Mouse (Mus musculus) megakaryocyte, embryonic 14.5 days (primary cell): ENCODE results near the gene Itgae. TPM values are rescaled to one million over a fixed set of nuclear protein-coding genes. Genes with fewer than 3 reads are reported as not detected.

Experiments used
- H3K27me3 ChIP-seq: replicated peaks from 2 replicates; pipeline ENCODE3; 2012; ENCODE audit warnings: inconsistent platforms
- H3K36me3 ChIP-seq: replicated peaks from 2 replicates; pipeline ENCODE3; 2012; ENCODE audit warnings: low read length, inconsistent platforms, mixed read lengths
- H3K4me1 ChIP-seq: 2 replicates; pipeline ENCODE4 v1.6.1; 2012; ENCODE audit warnings: inconsistent platforms
- H3K4me3 ChIP-seq: replicated peaks from 2 replicates; pipeline ENCODE3; 2012; ENCODE audit warnings: moderate library complexity, mild to moderate bottlenecking, inconsistent platforms
- H3K9me3 ChIP-seq: 2 replicates; pipeline ENCODE4 v1.6.1; 2012; ENCODE audit warnings: inconsistent platforms
- FLI1 ChIP-seq: IDR thresholded peaks from 2 replicates; pipeline ENCODE4 v1.6.1; 2012; ENCODE audit warnings: low read length, inconsistent platforms, mixed read lengths
- GATA1 ChIP-seq: IDR thresholded peaks from 3 replicates; pipeline ENCODE4 v1.6.1; 2012; ENCODE audit warnings: mixed read lengths, low read length, inconsistent platforms, borderline replicate concordance
- polyA plus RNA-seq: library from polyadenylated mRNA; stranded (reverse); fragments of >175 nt; gene quantifications from 2 replicates; pipeline ENCODE4 v1.2.3, GENCODE M21; 2012; ENCODE audit warnings: low replicate concordance; ENCODE audit not compliant: insufficient read depth

Itgae gene
- polyA plus RNA-seq, 1 experiment, result 0.31 TPM

DNA sequence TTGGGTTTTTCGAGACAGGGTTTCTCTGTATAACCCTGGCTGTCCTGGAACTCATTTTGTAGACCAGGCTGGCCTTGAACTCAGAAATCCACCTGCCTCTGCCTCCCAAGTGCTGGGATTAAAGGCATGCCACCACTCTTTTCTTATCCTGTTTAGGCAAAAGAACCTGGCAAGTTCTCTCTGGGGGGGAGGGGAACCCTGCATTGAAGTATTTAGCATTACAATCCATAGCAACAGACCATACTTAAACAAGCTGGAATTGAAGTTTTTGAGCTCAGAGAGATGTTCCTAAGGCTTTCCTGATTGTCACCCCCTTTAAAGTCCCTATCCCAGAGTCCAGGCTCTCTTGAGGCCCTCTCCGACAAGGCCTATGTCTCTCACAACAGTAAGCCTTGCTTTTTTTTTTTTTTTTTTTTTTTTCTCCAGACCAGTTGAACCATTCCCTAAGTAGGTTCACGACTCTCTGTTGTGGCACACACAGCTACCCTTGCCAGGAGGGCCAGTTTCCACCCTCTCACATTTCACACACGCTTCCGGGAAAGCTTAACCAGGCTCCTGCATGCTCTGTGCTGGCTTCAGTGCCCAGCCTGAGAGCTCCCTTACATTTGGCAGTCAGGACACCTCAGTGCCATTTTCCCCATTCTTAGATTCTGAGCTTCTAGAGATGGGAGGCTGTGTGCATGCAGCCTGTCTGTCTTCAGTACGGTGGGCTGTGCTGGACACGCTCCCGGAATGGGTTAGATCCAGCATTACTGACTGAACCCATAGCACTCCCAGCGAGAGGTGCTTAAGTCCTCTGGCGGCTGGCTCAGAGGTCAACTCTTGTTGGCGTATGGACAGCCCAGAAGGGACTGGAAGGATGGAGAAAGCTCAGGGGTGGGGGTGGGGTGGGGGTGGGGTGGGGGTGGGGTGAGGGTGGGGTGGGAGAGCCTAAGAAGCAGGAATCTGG lies 55.9 kb downstream of the Itgae start:
- Histone ChIP-seq H3K4me3 (no peak overlapping the region), H3K9me3 (no peaks in the 10 kb centered on the region), H3K27me3 (peaks cover 13% of the 10 kb centered on the region), H3K36me3 (no peaks in the 10 kb centered on the region), H3K4me1 (peaks cover 15% of the 10 kb centered on the region)
- TF ChIP-seq FLI1 (no peak), GATA1 (no peak)

GRCm38 (mm10) chr11:73146975-73147365 lies 56.6 kb downstream of the Itgae start:
- no peaks in the 10 kb centered on the region for H3K9me3 ChIP-seq

DNA sequence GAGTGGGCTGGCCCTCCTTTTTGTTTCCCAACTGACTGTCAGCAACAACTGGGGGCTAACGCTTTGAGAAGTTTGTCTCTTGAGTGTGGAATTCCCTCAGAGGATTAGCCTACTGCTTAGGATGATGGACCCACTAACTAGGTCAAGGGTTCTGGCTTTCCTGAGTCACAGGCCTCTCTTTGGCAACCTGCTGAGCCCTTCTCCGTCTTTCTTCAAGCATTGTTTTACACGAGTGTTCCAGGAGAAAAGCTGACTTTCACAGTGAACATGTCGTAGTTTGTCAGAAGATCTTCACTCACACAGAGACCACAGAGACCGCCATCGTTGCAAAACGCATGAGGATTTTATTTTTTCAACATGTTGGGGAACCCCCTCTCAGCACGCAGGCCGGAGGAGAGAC lies 57.8 kb downstream of the Itgae start:
- Histone ChIP-seq H3K4me3 (no peak overlapping the region), H3K9me3 (no peaks in the 10 kb centered on the region), H3K4me1 (peaks cover 12% of the 10 kb centered on the region), H3K27me3 (peaks cover 17% of the 10 kb centered on the region), H3K36me3 (no peaks in the 10 kb centered on the region)
- no peak for TF ChIP-seq GATA1
- no peak for TF ChIP-seq FLI1

More at GRCm38 (mm10) chr11:73146975-73147365, 56.6 kb downstream of the Itgae start:
- Histone ChIP-seq H3K36me3 (no peaks in the 10 kb centered on the region), H3K4me1 (peaks cover 15% of the 10 kb centered on the region), H3K4me3 (no peak overlapping the region), H3K27me3 (peaks cover 13% of the 10 kb centered on the region)
- TF ChIP-seq FLI1 (no peak), GATA1 (no peak)

DNA sequence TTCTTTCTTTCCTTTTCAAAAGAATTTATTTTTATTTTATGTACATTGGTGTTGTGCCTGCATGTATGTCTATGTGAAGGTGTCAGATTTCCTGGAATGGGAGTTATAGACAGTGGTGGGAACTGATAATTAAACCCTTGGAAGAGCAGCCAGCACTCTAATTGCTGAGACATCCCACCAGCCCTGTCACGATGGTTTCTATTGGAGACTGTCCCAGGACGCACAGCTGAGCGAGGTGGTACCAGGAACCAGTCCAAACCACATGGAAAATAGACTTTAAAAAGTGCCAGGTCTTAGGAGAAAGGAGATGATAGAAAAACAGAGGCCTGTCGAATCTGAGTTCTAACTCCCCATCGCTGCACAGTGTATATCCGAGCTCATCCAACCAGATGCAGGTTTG lies 64.7 kb downstream of the Itgae start:
- Histone ChIP-seq H3K4me1 (peaks cover 8% of the 10 kb centered on the region), H3K4me3 (no peak overlapping the region), H3K9me3 (no peaks in the 10 kb centered on the region), H3K36me3 (no peaks in the 10 kb centered on the region), H3K27me3 (peaks cover 67% of the 10 kb centered on the region)
- TF ChIP-seq FLI1 (no peak), GATA1 (no peak)

- Histone ChIP-seq H3K4me3 (peak within 1 kb of the TSS; percentile 91), H3K27me3 (peaks cover 56% of the 10 kb centered on the region), H3K36me3 (no peaks in the 10 kb centered on the region), H3K4me1 (peaks cover 43% of the 10 kb centered on the region), H3K9me3 (no peaks in the 10 kb centered on the region)
- no peak for TF ChIP-seq FLI1
- no peak for TF ChIP-seq GATA1
Measured at GRCm38 (mm10) chr11:73159957-73160810, 69.8 kb downstream of the Itgae start, which contains the start of gene P2rx5. Gene P2rx5, plus strand, starts transcription at chr11:73160421.

DNA sequence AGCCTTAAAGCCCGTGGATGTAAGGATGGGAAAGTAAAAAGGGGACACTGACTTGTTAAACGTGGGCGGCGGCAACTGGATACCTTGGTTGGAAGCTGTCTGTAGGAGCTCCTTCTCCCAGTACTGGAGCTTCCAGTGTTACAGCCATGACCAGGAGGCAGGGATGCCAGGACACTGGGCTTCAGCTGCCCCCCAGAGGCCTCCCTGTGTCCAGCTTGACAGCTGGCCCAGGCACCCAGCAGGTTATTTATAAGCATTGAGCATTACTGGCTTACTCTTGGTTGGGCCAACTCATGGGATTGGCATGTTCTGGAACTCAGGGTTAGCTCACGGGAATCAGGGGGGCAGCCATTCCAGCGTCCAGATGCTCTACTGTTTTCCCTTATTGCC lies 70.4 kb downstream of the Itgae start:
- Histone ChIP-seq H3K4me1 (peaks cover 49% of the 10 kb centered on the region), H3K4me3 (peak overlapping the region; percentile 91), H3K27me3 (peaks cover 50% of the 10 kb centered on the region), H3K9me3 (no peaks in the 10 kb centered on the region), H3K36me3 (no peaks in the 10 kb centered on the region)
- TF ChIP-seq GATA1 (no peak), FLI1 (no peak)

- no peaks in the 10 kb centered on the region for H3K9me3 ChIP-seq
Measured at GRCm38 (mm10) chr11:73161616-73162015, 71.2 kb downstream of the Itgae start.

DNA sequence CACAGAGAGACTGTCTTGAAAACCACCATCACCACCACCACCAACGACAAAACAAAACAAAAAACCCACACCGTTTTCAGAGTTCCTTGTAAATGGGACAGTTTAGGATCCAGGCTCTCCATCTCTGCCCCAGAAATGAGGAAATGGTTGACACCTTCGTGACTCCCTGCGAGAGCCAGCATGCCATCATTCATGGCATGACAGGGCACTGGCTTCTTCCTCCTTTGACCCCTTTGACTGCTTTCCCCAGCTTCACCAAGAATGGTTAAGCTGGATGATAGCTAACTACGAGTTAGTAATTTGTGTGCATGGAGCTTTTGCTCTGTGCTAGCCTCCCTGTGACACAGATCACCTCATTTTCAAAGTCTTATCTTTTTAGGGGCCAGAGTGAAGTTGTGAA lies 71.9 kb downstream of the Itgae start:
- Histone ChIP-seq H3K4me1 (peaks cover 64% of the 10 kb centered on the region), H3K4me3 (no peak overlapping the region), H3K9me3 (no peaks in the 10 kb centered on the region), H3K27me3 (peaks cover 39% of the 10 kb centered on the region), H3K36me3 (peaks cover 2% of the 10 kb centered on the region)
- TF ChIP-seq FLI1, result no peak
- TF ChIP-seq GATA1, result no peak

More at GRCm38 (mm10) chr11:73161616-73162015, 71.2 kb downstream of the Itgae start:
- TF ChIP-seq GATA1 (no peak), FLI1 (no peak)
- Histone ChIP-seq H3K36me3 (peaks cover 2% of the 10 kb centered on the region), H3K27me3 (peaks cover 46% of the 10 kb centered on the region), H3K4me3 (peak overlapping the region; percentile 91), H3K4me1 (peaks cover 57% of the 10 kb centered on the region)

GRCm38 (mm10) chr11:73168071-73168470 lies 77.7 kb downstream of the Itgae start:
- TF ChIP-seq GATA1, result no peak
- no peak for TF ChIP-seq FLI1
- peaks cover 2% of the 10 kb centered on the region for H3K27me3 ChIP-seq
- H3K9me3 ChIP-seq, result no peaks in the 10 kb centered on the region
- peaks cover 40% of the 10 kb centered on the region for H3K36me3 ChIP-seq
- no peak overlapping the region for H3K4me3 ChIP-seq
- H3K4me1 ChIP-seq, result peaks cover 73% of the 10 kb centered on the region
